Mouse (Mus musculus) monocyte, adult 2 months (primary cell): ENCODE measurements around the gene Ces2g.

Experiments used
- DNase-seq, 2 experiments: peaks; one replicate each; pipeline ENCODE4 v3.0.0; 2022; ENCODE audit warnings: low spot score in 2 of 2, low read depth in 1 of 2

Ces2g gene

GRCm38 (mm10) chr8:104961537-104961961 is at the start of gene Ces2g:
Gene Ces2g (plus strand): TSS chr8:104961718.
- DNase-seq = no peak

GRCm38 (mm10) chr8:104925972-104926596 is 35.4 kb upstream of the Ces2g start, which contains the start of gene Ces2e:
Gene Ces2e (plus strand): TSS chr8:104926260.
- DNase-seq = no peak

- no peak for DNase-seq
These were observed 34.2 kb upstream of the Ces2g start for GRCm38 (mm10) chr8:104927301-104927700.

GRCm38 (mm10) chr8:104944665-104945064 is 16.9 kb upstream of the Ces2g start:
- no peak for DNase-seq

GRCm38 (mm10) chr8:104947056-104947455 is 14.5 kb upstream of the Ces2g start, which contains the start of gene Ces2f:
Gene Ces2f (plus strand): TSS chr8:104947356.
- no peak for DNase-seq

- no peak for DNase-seq
These were observed 12.5 kb upstream of the Ces2g start for GRCm38 (mm10) chr8:104949031-104949430.

- no peak for DNase-seq
These were observed 847 bp downstream of the Ces2g start for GRCm38 (mm10) chr8:104962229-104962901.

- DNase-seq = no peak
These were observed 1.9 kb downstream of the Ces2g start for GRCm38 (mm10) chr8:104963375-104963894.

- no peak for DNase-seq
These were observed 22.6 kb downstream of the Ces2g start for GRCm38 (mm10) chr8:104984126-104984525.

GRCm38 (mm10) chr8:104984942-104985341 is 23.4 kb downstream of the Ces2g start:
- no peak for DNase-seq

- no peak for DNase-seq
These were observed 36.7 kb downstream of the Ces2g start for GRCm38 (mm10) chr8:104998191-104998590.

- no peak for DNase-seq
These were observed 37.7 kb downstream of the Ces2g start for GRCm38 (mm10) chr8:104999183-104999582.

GRCm38 (mm10) chr8:105000586-105000985 is 39.1 kb downstream of the Ces2g start, which contains the start of gene Ces2h:
Gene Ces2h (plus strand): TSS chr8:105000853.
- no peak for DNase-seq

GRCm38 (mm10) chr8:105010000-105010399 is 48.5 kb downstream of the Ces2g start:
- no peak for DNase-seq

GRCm38 (mm10) chr8:105011136-105011535 is 49.6 kb downstream of the Ces2g start:
- no peak for DNase-seq

GRCm38 (mm10) chr8:105014391-105014790 is 52.9 kb downstream of the Ces2g start:
- no peak for DNase-seq
